Mouse (Mus musculus) bone marrow macrophage, adult 2 months (primary cell): ENCODE results near the gene Gtf2e1. TPM values are rescaled to one million over a fixed set of nuclear protein-coding genes. Genes with fewer than 3 reads are reported as not detected.

ENCODE experiments used
- H3K27ac ChIP-seq: 2 replicates; pipeline ENCODE4 v1.5.1; 2012; ENCODE audit warnings: low read depth, low read length; ENCODE audit not compliant: insufficient read depth
- H3K4me1 ChIP-seq: 2 replicates; pipeline ENCODE4 v1.6.1; 2012; ENCODE audit warnings: low read length; ENCODE audit not compliant: control insufficient read depth, insufficient read depth
- H3K4me3 ChIP-seq: 2 replicates; pipeline ENCODE4 v1.5.1; 2012; ENCODE audit warnings: mild to moderate bottlenecking, low read length, moderate library complexity; ENCODE audit not compliant: insufficient read depth
- CTCF ChIP-seq: IDR thresholded peaks from 2 replicates; pipeline ENCODE4 v1.5.1; 2012; ENCODE audit warnings: low read depth, mild to moderate bottlenecking, low read length, moderate library complexity
- POLR2A ChIP-seq: IDR thresholded peaks from 2 replicates; pipeline ENCODE4 v1.6.1; 2012; ENCODE audit warnings: mild to moderate bottlenecking, low read depth, low read length, borderline replicate concordance
- polyA plus RNA-seq: library from polyadenylated mRNA; stranded (reverse); fragments of >200 nt; gene quantifications from 2 replicates; pipeline ENCODE4 v1.2.4, GENCODE M21; 2012; ENCODE audit not compliant: missing spikeins, insufficient read depth, insufficient read length

Gene Gtf2e1
- polyA plus RNA-seq, 1 experiment, result 8.3 TPM

GRCm38 (mm10) chr16:37550266-37550665, 10.7 kb upstream of the Gtf2e1 start:
- TF ChIP-seq CTCF, result no peak
- TF ChIP-seq POLR2A, result no peak
- Histone ChIP-seq H3K4me1 (no peaks in the 10 kb centered on the region), H3K27ac (no peak overlapping the region), H3K4me3 (no peak overlapping the region)

- Histone ChIP-seq H3K27ac (no peak overlapping the region), H3K4me3 (no peak overlapping the region), H3K4me1 (no peaks in the 10 kb centered on the region)
- no peak for TF ChIP-seq CTCF
- TF ChIP-seq POLR2A, result no peak
Observed at GRCm38 (mm10) chr16:37546312-37546711, 6.7 kb upstream of the Gtf2e1 start.

- peaks cover 10% of the 10 kb centered on the region for H3K4me1 ChIP-seq
- no peak overlapping the region for H3K27ac ChIP-seq
- H3K4me3 ChIP-seq, result peak overlapping the region; percentile 73
- TF ChIP-seq CTCF (no peak), POLR2A (no peak)
Observed at GRCm38 (mm10) chr16:37540776-37541175, 1.2 kb upstream of the Gtf2e1 start.

- TF ChIP-seq POLR2A, result no peak
- no peak for TF ChIP-seq CTCF
- Histone ChIP-seq H3K27ac (no peak overlapping the region), H3K4me1 (peaks cover 12% of the 10 kb centered on the region), H3K4me3 (peak overlapping the region; percentile 73)
Observed at GRCm38 (mm10) chr16:37539240-37539610, 364 bp downstream of the Gtf2e1 start.

GRCm38 (mm10) chr16:37533369-37534068, 6.1 kb downstream of the Gtf2e1 start:
- Histone ChIP-seq H3K27ac (no peak overlapping the region), H3K4me1 (peaks cover 11% of the 10 kb centered on the region), H3K4me3 (no peak overlapping the region)
- no peak for TF ChIP-seq POLR2A
- no peak for TF ChIP-seq CTCF

GRCm38 (mm10) chr16:37532046-37532445, 7.5 kb downstream of the Gtf2e1 start:
- no peak overlapping the region for H3K4me3 ChIP-seq
- H3K4me1 ChIP-seq, result peaks cover 8% of the 10 kb centered on the region
- no peak for TF ChIP-seq CTCF
- no peak for TF ChIP-seq POLR2A
- no peak overlapping the region for H3K27ac ChIP-seq

- H3K27ac ChIP-seq, result no peak overlapping the region
- H3K4me1 ChIP-seq, result peaks cover 8% of the 10 kb centered on the region
- no peak overlapping the region for H3K4me3 ChIP-seq
- no peak for TF ChIP-seq CTCF
- no peak for TF ChIP-seq POLR2A
Observed at GRCm38 (mm10) chr16:37530170-37530569, 9.4 kb downstream of the Gtf2e1 start.

- TF ChIP-seq POLR2A, result no peak
- no peak for TF ChIP-seq CTCF
- Histone ChIP-seq H3K27ac (no peak overlapping the region), H3K4me3 (no peak overlapping the region), H3K4me1 (no peaks in the 10 kb centered on the region)
Observed at GRCm38 (mm10) chr16:37526688-37527223, 12.8 kb downstream of the Gtf2e1 start.

- no peaks in the 10 kb centered on the region for H3K4me1 ChIP-seq
- TF ChIP-seq CTCF (no peak), POLR2A (no peak)
- H3K27ac ChIP-seq, result no peak overlapping the region
- H3K4me3 ChIP-seq, result no peak overlapping the region
Observed at GRCm38 (mm10) chr16:37525121-37525520, 14.5 kb downstream of the Gtf2e1 start.

- no peaks in the 10 kb centered on the region for H3K4me1 ChIP-seq
- no peak overlapping the region for H3K4me3 ChIP-seq
- no peak overlapping the region for H3K27ac ChIP-seq
- TF ChIP-seq POLR2A (no peak), CTCF (no peak)
Observed at GRCm38 (mm10) chr16:37522100-37522697, 17.4 kb downstream of the Gtf2e1 start.
